Mouse (Mus musculus) MEL (cell line): Measurements from ENCODE around the gene Lrrc23. TPM values are rescaled to one million over a fixed set of nuclear protein-coding genes. Genes with fewer than 3 reads are reported as not detected.

ENCODE experiments used
- DNase-seq: peaks from one replicate; pipeline ENCODE4 v3.0.0; 2011; ENCODE audit warnings: low read depth, low spot score
- H3K27ac ChIP-seq: 2 replicates; pipeline ENCODE4 v1.5.1; 2012; ENCODE audit warnings: low read depth, mild to moderate bottlenecking, control low read depth, low read length, moderate library complexity; ENCODE audit not compliant: control insufficient read depth
- H3K27me3 ChIP-seq, 2 experiments: fragments of 150-350 bp in 1 of 2; sonication (generic) in 1 of 2; 2 replicates each; pipeline ENCODE4 v1.6.1; 2012; ENCODE audit warnings: low read length in 2 of 2, mild to moderate bottlenecking in 2 of 2, improper control_type of control experiment in 1 of 2, moderate library complexity in 1 of 2; ENCODE audit not compliant: insufficient read depth in 2 of 2, control insufficient read depth in 1 of 2
- H3K36me3 ChIP-seq, 2 experiments: 2 replicates each; pipeline ENCODE4 v1.6.1; 2012 to 2014; ENCODE audit warnings: low read length in 2 of 2, improper control_type of control experiment in 1 of 2, inconsistent platforms in 1 of 2, mild to moderate bottlenecking in 1 of 2; ENCODE audit not compliant: insufficient read depth in 2 of 2, control insufficient read depth in 1 of 2
- H3K4me1 ChIP-seq, 2 experiments: fragments of 150-350 bp in 1 of 2; sonication (generic) in 1 of 2; 2 replicates each; pipeline ENCODE4 v1.6.1; 2012; ENCODE audit warnings: low read length in 2 of 2, improper control_type of control experiment in 1 of 2, mild to moderate bottlenecking in 1 of 2; ENCODE audit not compliant: insufficient read depth in 2 of 2, control insufficient read depth in 1 of 2
- H3K4me3 ChIP-seq, 2 experiments: fragments of 150-350 bp in 1 of 2; sonication (generic) in 1 of 2; 2 replicates each; pipeline ENCODE4 v1.5.1; 2012; ENCODE audit warnings: low read depth in 2 of 2, low read length in 2 of 2, mild to moderate bottlenecking in 2 of 2, moderate library complexity in 2 of 2, control low read depth in 1 of 2, improper control_type of control experiment in 1 of 2; ENCODE audit not compliant: control insufficient read depth in 1 of 2, insufficient read depth in 1 of 2
- H3K79me2 ChIP-seq: 2 replicates; pipeline ENCODE4 v1.6.1; 2012; ENCODE audit warnings: mild to moderate bottlenecking, low read length, moderate library complexity; ENCODE audit not compliant: control insufficient read depth, poor library complexity, insufficient read depth
- H3K9ac ChIP-seq: 2 replicates; pipeline ENCODE4 v1.6.1; 2012; ENCODE audit warnings: low read depth, mild to moderate bottlenecking, control low read depth, low read length, moderate library complexity; ENCODE audit not compliant: control insufficient read depth, poor library complexity, severe bottlenecking
- H3K9me3 ChIP-seq: fragments of 150-350 bp; sonication (generic); replicated peaks from 2 replicates; pipeline ENCODE4 v1.6.1; 2012; ENCODE audit warnings: mild to moderate bottlenecking, low read length, improper control_type of control experiment, moderate library complexity; ENCODE audit not compliant: insufficient read depth
- CHD1 ChIP-seq: IDR thresholded peaks from 2 replicates; pipeline ENCODE4 v1.6.1; 2012; ENCODE audit warnings: low read depth, mild to moderate bottlenecking, inconsistent platforms, low read length, improper control_type of control experiment
- ELF1 ChIP-seq: IDR thresholded peaks from 2 replicates; pipeline ENCODE4 v1.6.1; 2014; ENCODE audit warnings: low read depth, mild to moderate bottlenecking, inconsistent platforms, low read length, improper control_type of control experiment, moderate library complexity
- EP300 ChIP-seq, 2 experiments: IDR thresholded peaks; 2 replicates each; pipeline ENCODE4 v1.6.1; 2011; ENCODE audit warnings: improper control_type of control experiment in 2 of 2, low read length in 2 of 2, low read depth in 1 of 2, mild to moderate bottlenecking in 1 of 2
- GATA1 ChIP-seq: IDR thresholded peaks from 2 replicates; pipeline ENCODE4 v1.6.1; 2011; ENCODE audit warnings: low read depth, low read length, improper control_type of control experiment
- KAT2A ChIP-seq: conservative IDR thresholded peaks from 2 replicates; pipeline ENCODE4 v1.6.1; 2012; ENCODE audit warnings: low read depth, low read length, improper control_type of control experiment, inconsistent platforms
- MAFK ChIP-seq: IDR thresholded peaks from 2 replicates; pipeline ENCODE4 v1.6.1; 2011; ENCODE audit warnings: low read depth, mild to moderate bottlenecking, low read length, improper control_type of control experiment, borderline replicate concordance
- MAX ChIP-seq: IDR thresholded peaks from 2 replicates; pipeline ENCODE4 v1.6.1; 2011; ENCODE audit warnings: low read length, improper control_type of control experiment
- MAZ ChIP-seq: IDR thresholded peaks from 2 replicates; pipeline ENCODE4 v1.6.1; 2012; ENCODE audit warnings: low read depth, mild to moderate bottlenecking, inconsistent platforms, low read length, improper control_type of control experiment
- MEF2A ChIP-seq: IDR thresholded peaks from 2 replicates; pipeline ENCODE4 v1.6.1; 2014; ENCODE audit warnings: low read depth, mild to moderate bottlenecking, inconsistent platforms, low read length, improper control_type of control experiment; ENCODE audit not compliant: poor library complexity, insufficient replicate concordance, severe bottlenecking; ENCODE audit errors: extremely low read depth
- MYB ChIP-seq: IDR thresholded peaks from 2 replicates; pipeline ENCODE4 v1.6.1; 2011; ENCODE audit warnings: mild to moderate bottlenecking, low read depth, low read length, improper control_type of control experiment
- MYC ChIP-seq: IDR thresholded peaks from 2 replicates; pipeline ENCODE4 v1.6.1; 2011; ENCODE audit warnings: low read depth, mild to moderate bottlenecking, low read length, improper control_type of control experiment, moderate library complexity
- NRF1 ChIP-seq: IDR thresholded peaks from 2 replicates; pipeline ENCODE4 v1.6.1; 2014; ENCODE audit warnings: low read depth, mild to moderate bottlenecking, inconsistent platforms, low read length, improper control_type of control experiment, moderate library complexity; ENCODE audit not compliant: poor library complexity, insufficient read depth, severe bottlenecking
- RAD21 ChIP-seq: IDR thresholded peaks from 2 replicates; pipeline ENCODE4 v1.6.1; 2011; ENCODE audit warnings: mild to moderate bottlenecking, low read depth, low read length, improper control_type of control experiment
- SIN3A ChIP-seq: IDR thresholded peaks from 2 replicates; pipeline ENCODE4 v1.6.1; 2012; ENCODE audit warnings: low read length, improper control_type of control experiment, inconsistent platforms
- TAL1 ChIP-seq: IDR thresholded peaks from 2 replicates; pipeline ENCODE4 v1.6.1; 2012; ENCODE audit warnings: mild to moderate bottlenecking, inconsistent platforms, low read length, moderate library complexity, mixed read lengths
- TBP ChIP-seq: IDR thresholded peaks from 2 replicates; pipeline ENCODE4 v1.8.0; 2011; ENCODE audit warnings: low read depth, low read length, improper control_type of control experiment
- UBTF ChIP-seq: IDR thresholded peaks from 2 replicates; pipeline ENCODE4 v1.6.1; 2012; ENCODE audit warnings: low read depth, mild to moderate bottlenecking, inconsistent platforms, low read length, improper control_type of control experiment, moderate library complexity, borderline replicate concordance; ENCODE audit not compliant: insufficient read depth
- USF1 ChIP-seq: IDR thresholded peaks from 2 replicates; pipeline ENCODE4 v1.6.1; 2014; ENCODE audit warnings: low read depth, mild to moderate bottlenecking, inconsistent platforms, low read length, improper control_type of control experiment, moderate library complexity
- USF2 ChIP-seq, 2 experiments: IDR thresholded peaks; 2 replicates each; pipeline ENCODE4 v1.6.1; 2011 to 2012; ENCODE audit warnings: improper control_type of control experiment in 2 of 2, low read length in 2 of 2, borderline replicate concordance in 1 of 2, inconsistent platforms in 1 of 2, low read depth in 1 of 2, mild to moderate bottlenecking in 1 of 2; ENCODE audit not compliant: insufficient read depth in 1 of 2
- polyA plus RNA-seq, 2 experiments: library from polyadenylated mRNA; stranded (reverse) in 1 of 2; unstranded in 1 of 2; fragments of >175 nt in 1 of 2; fragments of >200 nt in 1 of 2; gene quantifications; 2 replicates each; pipeline versions ENCODE4 v1.2.1 to v1.2.4; 2012; ENCODE audit warnings: low replicate concordance in 2 of 2, low read depth in 1 of 2; ENCODE audit not compliant: insufficient read length in 2 of 2, insufficient read depth in 1 of 2, missing spikeins in 1 of 2
- total RNA-seq: library from RNA; depleted of rRNA; stranded (reverse); fragments of 300-350 nt; gene quantifications from 2 replicates; pipeline ENCODE4 v1.2.3, GENCODE M21; 2012

The Lrrc23 gene
- total and polyA plus RNA-seq, 3 experiments: 0.11 TPM; not detected in 2

- TF ChIP-seq MYB: no peak
- TF ChIP-seq SIN3A: 0 out of 2 replicates have a peak, but pooled peaks have one; percentile 5
- TF ChIP-seq EP300 (IDR thresholded peaks at IDR 0.05; ENCODE audit: low read depth in 1 of 2, low read length in 2 of 2): no peak
- TF ChIP-seq USF2 (IDR thresholded peaks at IDR 0.05; ENCODE audit: borderline replicate concordance in 1 of 2, insufficient read depth in 1 of 2, low read depth in 1 of 2, low read length in 2 of 2): no peak
- no peak for TF ChIP-seq CHD1
- no peak for TF ChIP-seq RAD21
- no peak for TF ChIP-seq USF1
- no peak for TF ChIP-seq TAL1
- TF ChIP-seq MYC: no peak
Measured at GRCm38 (mm10) chr6:124767920-124768703, 11.4 kb downstream of the Lrrc23 start (continued).

GRCm38 (mm10) chr6:124767536-124767919 is 12.0 kb downstream of the Lrrc23 start:
- no peak overlapping the region for H3K27ac ChIP-seq
- no peaks in the 10 kb centered on the region; the same call in 1 of the 2 replicates for H3K79me2 ChIP-seq
- no peak overlapping the region for H3K4me3 ChIP-seq
- H3K4me1 ChIP-seq: peaks cover 0 to 15% of the 10 kb centered on the region in 2 experiments; a peak in 2 of 4 replicates
- H3K9ac ChIP-seq: no peak overlapping the region
- H3K27me3 ChIP-seq: no peaks in the 10 kb centered on the region; a peak in 1 of 4 replicates
- peaks cover 0 to 6% of the 10 kb centered on the region in 2 experiments; a peak in 1 of 4 replicates for H3K36me3 ChIP-seq
- no peaks in the 10 kb centered on the region for H3K9me3 ChIP-seq
- no peak for DNase-seq
- no peak for TF ChIP-seq UBTF
- no peak for TF ChIP-seq GATA1
- no peak for TF ChIP-seq MEF2A
- TF ChIP-seq ELF1: no peak
- no peak for TF ChIP-seq NRF1
- no peak for TF ChIP-seq MAX
- no peak for TF ChIP-seq TBP
- no peak for TF ChIP-seq MAZ
- TF ChIP-seq KAT2A: no peak
- TF ChIP-seq MAFK: no peak
- TF ChIP-seq, all 39 proteins: peak for 0
